8 mouse cellular contexts compared by ENCODE assay signal in the genomic region with DNA sequence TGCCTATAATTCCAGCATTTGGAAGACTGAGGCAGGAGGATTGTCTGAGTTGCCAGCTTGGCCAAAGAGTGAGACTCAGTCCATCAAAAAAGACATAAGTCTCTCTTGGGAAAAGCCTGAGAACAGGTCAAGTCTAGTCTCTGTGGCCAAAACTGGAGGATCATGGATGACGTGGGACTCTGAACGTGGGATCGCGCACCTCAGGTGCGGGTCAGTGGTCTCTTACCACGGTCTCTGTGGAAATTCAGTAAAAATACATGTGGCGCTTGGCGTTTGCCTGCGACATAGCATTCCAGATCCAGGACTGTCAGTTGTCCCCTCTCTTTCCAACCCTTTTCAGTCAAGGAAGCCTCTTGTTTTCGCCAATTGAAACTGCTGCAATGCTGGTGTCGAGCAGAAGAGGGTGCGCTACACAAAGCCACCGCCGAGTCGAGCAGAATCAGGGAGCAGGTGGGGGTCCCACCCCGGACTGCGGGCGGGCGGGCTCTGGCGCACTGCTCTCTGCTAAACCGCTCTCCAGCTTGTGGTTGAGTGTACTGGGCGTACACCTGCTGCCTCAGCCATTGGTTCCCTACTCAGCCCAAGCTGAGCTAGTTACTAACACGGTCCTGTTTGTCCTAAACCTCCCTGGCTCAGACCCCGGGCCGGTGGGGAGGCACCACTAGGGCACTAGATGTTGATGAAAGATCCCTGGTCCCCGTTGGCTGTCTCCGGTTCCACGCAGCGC. TPM values are rescaled to one million over a fixed set of nuclear protein-coding genes. Genes with fewer than 3 reads are reported as not detected.
DNase-seq lines count a peak whose midpoint lies in the region; ATAC-seq and TF ChIP-seq lines count a peak whose summit lies in the region.

No protein-coding gene starts in this region.

- no peak overlapping the region for H3K4me3 ChIP-seq in testis, adult 2 months (ENCODE audit: control insufficient read depth, low read depth, low read length)
- H3K4me3 ChIP-seq in embryonic facial prominence, embryonic 11.5 days (ENCODE audit: low read depth, low read length): peak overlapping the region; percentile 15; the same call in 1 of the 2 replicates
- H3K4me3 ChIP-seq in heart, embryonic 10.5 days: peak overlapping the region; percentile 56
- H3K4me3 ChIP-seq in kidney, embryonic 14.5 days (ENCODE audit: low read length): peak overlapping the region; percentile 2; the same call in 1 of the 2 replicates
- peak overlapping the region; percentile 24 for H3K4me3 ChIP-seq in limb, embryonic 15.5 days
- H3K4me3 ChIP-seq in midbrain, embryonic 14.5 days (replicated peaks; ENCODE audit: low read depth, low read length): peak overlapping the region; percentile 11
- H3K4me3 ChIP-seq in stomach, embryonic 16.5 days (replicated peaks; ENCODE audit: low read length): peak overlapping the region; percentile 22

- no peak for DNase-seq in testis, postnatal 14 days (ENCODE audit: low spot score)
- DNase-seq in embryonic facial prominence, embryonic 11.5 days (ENCODE audit: low spot score): peak; percentile 74
- peak; percentile 82 for DNase-seq in heart, embryonic 10.5 days (ENCODE audit: low spot score)
- DNase-seq in midbrain, embryonic 14.5 days: peak; percentile 85

- 14% methylated on average over 29 of the region's 29 CpGs for WGBS in embryonic facial prominence, embryonic 11.5 days
- 17% methylated on average over 29 of the region's 29 CpGs for WGBS in heart, embryonic 10.5 days
- WGBS in kidney, embryonic 14.5 days: 19% methylated on average over 29 of the region's 29 CpGs
- 25% methylated on average over 29 of the region's 29 CpGs for WGBS in limb, embryonic 15.5 days
- 20% methylated on average over 29 of the region's 29 CpGs for WGBS in midbrain, embryonic 14.5 days
- WGBS in stomach, embryonic 16.5 days: 18% methylated on average over 29 of the region's 29 CpGs

- H3K27me3 ChIP-seq in testis, adult 2 months (ENCODE audit: control insufficient read depth, insufficient read depth, low read length): no peaks in the 10 kb centered on the region
- no peaks in the 10 kb centered on the region for H3K27me3 ChIP-seq in embryonic facial prominence, embryonic 11.5 days (ENCODE audit: control insufficient read depth, insufficient read depth, low read length)
- peaks cover 4% of the 10 kb centered on the region; the same call in 1 of the 2 replicates for H3K27me3 ChIP-seq in heart, embryonic 10.5 days (ENCODE audit: insufficient read depth, poor library complexity, severe bottlenecking)
- 0 out of 2 replicates have a peak, but pooled peaks cover 2% of the 10 kb centered on the region for H3K27me3 ChIP-seq in kidney, embryonic 14.5 days (ENCODE audit: control insufficient read depth, insufficient read depth, low read length)
- H3K27me3 ChIP-seq in limb, embryonic 15.5 days: no peaks in the 10 kb centered on the region
- H3K27me3 ChIP-seq in midbrain, embryonic 14.5 days (ENCODE audit: control insufficient read depth, insufficient read depth, low read length): no peaks in the 10 kb centered on the region
- H3K27me3 ChIP-seq in stomach, embryonic 16.5 days (ENCODE audit: control insufficient read depth, insufficient read depth, low read length): no peaks in the 10 kb centered on the region

- no peaks in the 10 kb centered on the region for H3K36me3 ChIP-seq in testis, adult 2 months (ENCODE audit: control insufficient read depth, insufficient read depth, low read length)
- H3K36me3 ChIP-seq in embryonic facial prominence, embryonic 11.5 days (replicated peaks; ENCODE audit: control insufficient read depth, insufficient read depth, low read depth, low read length): no peaks in the 10 kb centered on the region
- H3K36me3 ChIP-seq in heart, embryonic 10.5 days: no peaks in the 10 kb centered on the region
- H3K36me3 ChIP-seq in kidney, embryonic 14.5 days (ENCODE audit: control insufficient read depth, insufficient read depth, low read length): no peaks in the 10 kb centered on the region
- no peaks in the 10 kb centered on the region for H3K36me3 ChIP-seq in limb, embryonic 15.5 days
- H3K36me3 ChIP-seq in midbrain, embryonic 14.5 days (ENCODE audit: control insufficient read depth, insufficient read depth, low read length): peaks cover 37% of the 10 kb centered on the region
- H3K36me3 ChIP-seq in stomach, embryonic 16.5 days (ENCODE audit: control insufficient read depth, insufficient read depth, low read length): no peaks in the 10 kb centered on the region

- peak; percentile 77 for ATAC-seq in embryonic facial prominence, embryonic 11.5 days (replicated peaks; ENCODE audit: insufficient number of reproducible peaks, low FRiP score, low TSS enrichment, low read depth)
- ATAC-seq in kidney, embryonic 14.5 days (ENCODE audit: low FRiP score, low TSS enrichment): peak; percentile 75
- peak; percentile 62; the same call in 1 of the 2 replicates for ATAC-seq in limb, embryonic 15.5 days (ENCODE audit: insufficient number of reproducible peaks, low FRiP score, low TSS enrichment, low read depth)
- ATAC-seq in midbrain, embryonic 14.5 days (ENCODE audit: low FRiP score, low TSS enrichment): peak; percentile 85
- ATAC-seq in stomach, embryonic 16.5 days (ENCODE audit: insufficient read depth, low FRiP score): peak; percentile 43; the same call in 1 of the 2 replicates

- H3K9ac ChIP-seq in embryonic facial prominence, embryonic 11.5 days (replicated peaks; ENCODE audit: low read length): peak overlapping the region; percentile 44; the same call in 1 of the 2 replicates
- peak overlapping the region; percentile 19; the same call in 1 of the 2 replicates for H3K9ac ChIP-seq in kidney, embryonic 14.5 days (ENCODE audit: low read depth, low read length)
- H3K9ac ChIP-seq in limb, embryonic 15.5 days: no peak overlapping the region
- H3K9ac ChIP-seq in midbrain, embryonic 14.5 days (replicated peaks; ENCODE audit: low read length): peak overlapping the region; percentile 39; the same call in 1 of the 2 replicates
- peak overlapping the region; percentile 13; the same call in 1 of the 2 replicates for H3K9ac ChIP-seq in stomach, embryonic 16.5 days (ENCODE audit: low read length)

- no peaks in the 10 kb centered on the region for H3K9me3 ChIP-seq in embryonic facial prominence, embryonic 11.5 days (replicated peaks; ENCODE audit: control insufficient read depth, low read length)
- H3K9me3 ChIP-seq in heart, embryonic 10.5 days: no peaks in the 10 kb centered on the region
- no peaks in the 10 kb centered on the region for H3K9me3 ChIP-seq in kidney, embryonic 14.5 days (ENCODE audit: control insufficient read depth, low read length)
- H3K9me3 ChIP-seq in limb, embryonic 15.5 days: no peaks in the 10 kb centered on the region
- no peaks in the 10 kb centered on the region for H3K9me3 ChIP-seq in midbrain, embryonic 14.5 days (ENCODE audit: control insufficient read depth, low read length)
- H3K9me3 ChIP-seq in stomach, embryonic 16.5 days (replicated peaks; ENCODE audit: control insufficient read depth, low read length): no peaks in the 10 kb centered on the region

- no peak for TF ChIP-seq POLR2A in testis, adult 2 months (IDR thresholded peaks at IDR 0.05; ENCODE audit: control insufficient read depth, low read depth, low read length)

- peaks cover 4% of the 10 kb centered on the region for H3K4me1 ChIP-seq in testis, adult 2 months (ENCODE audit: control insufficient read depth, insufficient read depth, low read length)
- no peaks in the 10 kb centered on the region for H3K4me1 ChIP-seq in embryonic facial prominence, embryonic 11.5 days (ENCODE audit: control insufficient read depth, insufficient read depth, low read length)
- H3K4me1 ChIP-seq in heart, embryonic 10.5 days: peaks cover 17% of the 10 kb centered on the region
- no peaks in the 10 kb centered on the region for H3K4me1 ChIP-seq in kidney, embryonic 14.5 days (ENCODE audit: control insufficient read depth, insufficient read depth, low read length)
- H3K4me1 ChIP-seq in limb, embryonic 15.5 days: peaks cover 8% of the 10 kb centered on the region
- H3K4me1 ChIP-seq in midbrain, embryonic 14.5 days (ENCODE audit: control insufficient read depth, insufficient read depth, low read length): 0 out of 2 replicates have a peak, but pooled peaks cover 9% of the 10 kb centered on the region
- H3K4me1 ChIP-seq in stomach, embryonic 16.5 days (ENCODE audit: control insufficient read depth, insufficient read depth, low read length): no peaks in the 10 kb centered on the region; the same call in 1 of the 2 replicates

- H3K4me2 ChIP-seq in embryonic facial prominence, embryonic 11.5 days (ENCODE audit: low read depth, low read length): peak overlapping the region; percentile 52
- peak overlapping the region; percentile 44 for H3K4me2 ChIP-seq in kidney, embryonic 14.5 days (replicated peaks; ENCODE audit: low read depth, low read length)
- peak overlapping the region; percentile 52 for H3K4me2 ChIP-seq in limb, embryonic 15.5 days
- peak overlapping the region; percentile 45 for H3K4me2 ChIP-seq in midbrain, embryonic 14.5 days (ENCODE audit: low read length)
- H3K4me2 ChIP-seq in stomach, embryonic 16.5 days (ENCODE audit: low read depth, low read length): peak overlapping the region; percentile 48

- TF ChIP-seq CTCF in testis, adult 2 months (IDR thresholded peaks at IDR 0.05; ENCODE audit: control insufficient read depth, insufficient read depth, insufficient replicate concordance, low read depth, low read length): 0 out of 2 replicates have a peak, but pooled peaks have one; percentile 18

- no peak overlapping the region for H3K27ac ChIP-seq in testis, adult 2 months (ENCODE audit: control insufficient read depth, insufficient read depth, low read depth, low read length)
- H3K27ac ChIP-seq in embryonic facial prominence, embryonic 11.5 days (replicated peaks; ENCODE audit: low read depth, low read length): no peak overlapping the region
- H3K27ac ChIP-seq in heart, embryonic 10.5 days: peak overlapping the region; percentile 73
- H3K27ac ChIP-seq in kidney, embryonic 14.5 days (ENCODE audit: low read depth, low read length): no peak overlapping the region
- H3K27ac ChIP-seq in limb, embryonic 15.5 days: no peak overlapping the region
- H3K27ac ChIP-seq in midbrain, embryonic 14.5 days (replicated peaks; ENCODE audit: low read depth, low read length): peak overlapping the region; percentile 68
- H3K27ac ChIP-seq in stomach, embryonic 16.5 days (ENCODE audit: low read length): no peak overlapping the region

RNA-seq across cellular contexts. Expression of a gene that starts 14.1 kb away (rescaled TPM):
- polyA plus RNA-seq in testis, adult 2 months (2012; rRNA removed): 45.2 and 45.4 TPM in 2 replicates
- polyA plus RNA-seq in embryonic facial prominence, embryonic 11.5 days (2014; fragmentation: Nextera tagmentation; extraction: Ambion mirVana): 7.0 and 10.3 TPM in 2 replicates
- 20.8 and 25.5 TPM in 2 replicates for polyA plus RNA-seq in heart, embryonic 10.5 days (2016; fragmentation: Nextera tagmentation; extraction: Ambion mirVana)
- 17.4 and 22.8 TPM in 2 replicates for polyA plus RNA-seq in kidney, embryonic 14.5 days (2014; fragmentation: Nextera tagmentation; extraction: Ambion mirVana)
- 14.8 and 15.9 TPM in 2 replicates for polyA plus RNA-seq in limb, embryonic 15.5 days (2015; fragmentation: Nextera tagmentation; extraction: Ambion mirVana)
- 3.7 and 6.3 TPM in 2 replicates for polyA plus RNA-seq in midbrain, embryonic 14.5 days (2014; fragmentation: Nextera tagmentation; extraction: Ambion mirVana)
- polyA plus RNA-seq in stomach, embryonic 16.5 days (2015; fragmentation: Nextera tagmentation; extraction: Ambion mirVana): 16.5 and 16.9 TPM in 2 replicates

RNA-seq across cellular contexts. Expression of a gene that starts 28.2 kb away (rescaled TPM):
- polyA plus RNA-seq in testis, adult 2 months (2012; rRNA removed): 332 and 347 TPM in 2 replicates
- polyA plus RNA-seq in embryonic facial prominence, embryonic 11.5 days (2014; fragmentation: Nextera tagmentation; extraction: Ambion mirVana): 75.3 and 83.4 TPM in 2 replicates
- 43.3 and 51.9 TPM in 2 replicates for polyA plus RNA-seq in heart, embryonic 10.5 days (2016; fragmentation: Nextera tagmentation; extraction: Ambion mirVana)
- 81.1 and 99.0 TPM in 2 replicates for polyA plus RNA-seq in kidney, embryonic 14.5 days (2014; fragmentation: Nextera tagmentation; extraction: Ambion mirVana)
- 47.7 and 48.4 TPM in 2 replicates for polyA plus RNA-seq in limb, embryonic 15.5 days (2015; fragmentation: Nextera tagmentation; extraction: Ambion mirVana)
- 122 and 133 TPM in 2 replicates for polyA plus RNA-seq in midbrain, embryonic 14.5 days (2014; fragmentation: Nextera tagmentation; extraction: Ambion mirVana)
- polyA plus RNA-seq in stomach, embryonic 16.5 days (2015; fragmentation: Nextera tagmentation; extraction: Ambion mirVana): 35.1 and 36.1 TPM in 2 replicates

RNA-seq across cellular contexts. Expression of a gene that starts 28.5 kb away (rescaled TPM):
- 0.24 and 0.32 TPM in 2 replicates for polyA plus RNA-seq in testis, adult 2 months (2012; rRNA removed)
- 1.2 and 2.2 TPM in 2 replicates for polyA plus RNA-seq in embryonic facial prominence, embryonic 11.5 days (2014; fragmentation: Nextera tagmentation; extraction: Ambion mirVana)
- 0.12 and 0.48 TPM in 2 replicates for polyA plus RNA-seq in heart, embryonic 10.5 days (2016; fragmentation: Nextera tagmentation; extraction: Ambion mirVana)
- 0.43 and 0.80 TPM in 2 replicates for polyA plus RNA-seq in kidney, embryonic 14.5 days (2014; fragmentation: Nextera tagmentation; extraction: Ambion mirVana)
- polyA plus RNA-seq in limb, embryonic 15.5 days (2015; fragmentation: Nextera tagmentation; extraction: Ambion mirVana): 0.22 and 0.29 TPM in 2 replicates
- 21.8 and 24.7 TPM in 2 replicates for polyA plus RNA-seq in midbrain, embryonic 14.5 days (2014; fragmentation: Nextera tagmentation; extraction: Ambion mirVana)
- polyA plus RNA-seq in stomach, embryonic 16.5 days (2015; fragmentation: Nextera tagmentation; extraction: Ambion mirVana): 0.04 and 0.06 TPM in 2 replicates

RNA-seq across cellular contexts. Expression of a gene that starts 50.0 kb away (rescaled TPM):
- 41.3 and 41.9 TPM in 2 replicates for polyA plus RNA-seq in testis, adult 2 months (2012; rRNA removed)
- polyA plus RNA-seq in embryonic facial prominence, embryonic 11.5 days (2014; fragmentation: Nextera tagmentation; extraction: Ambion mirVana): 9.8 and 11.3 TPM in 2 replicates
- polyA plus RNA-seq in heart, embryonic 10.5 days (2016; fragmentation: Nextera tagmentation; extraction: Ambion mirVana): 19.5 and 21.1 TPM in 2 replicates
- 16.7 and 19.2 TPM in 2 replicates for polyA plus RNA-seq in kidney, embryonic 14.5 days (2014; fragmentation: Nextera tagmentation; extraction: Ambion mirVana)
- 18.0 and 20.8 TPM in 2 replicates for polyA plus RNA-seq in limb, embryonic 15.5 days (2015; fragmentation: Nextera tagmentation; extraction: Ambion mirVana)
- polyA plus RNA-seq in midbrain, embryonic 14.5 days (2014; fragmentation: Nextera tagmentation; extraction: Ambion mirVana): 18.7 and 22.8 TPM in 2 replicates
- polyA plus RNA-seq in stomach, embryonic 16.5 days (2015; fragmentation: Nextera tagmentation; extraction: Ambion mirVana): 16.2 and 17.4 TPM in 2 replicates

RNA-seq across cellular contexts. Expression of a gene that starts 58.3 kb away (rescaled TPM):
- polyA plus RNA-seq in testis, adult 2 months (2012; rRNA removed): 191 and 200 TPM in 2 replicates
- polyA plus RNA-seq in embryonic facial prominence, embryonic 11.5 days (2014; fragmentation: Nextera tagmentation; extraction: Ambion mirVana): 24.0 and 25.1 TPM in 2 replicates
- polyA plus RNA-seq in heart, embryonic 10.5 days (2016; fragmentation: Nextera tagmentation; extraction: Ambion mirVana): 13.0 and 23.1 TPM in 2 replicates
- 10.8 and 13.2 TPM in 2 replicates for polyA plus RNA-seq in kidney, embryonic 14.5 days (2014; fragmentation: Nextera tagmentation; extraction: Ambion mirVana)
- 5.2 and 6.5 TPM in 2 replicates for polyA plus RNA-seq in limb, embryonic 15.5 days (2015; fragmentation: Nextera tagmentation; extraction: Ambion mirVana)
- polyA plus RNA-seq in midbrain, embryonic 14.5 days (2014; fragmentation: Nextera tagmentation; extraction: Ambion mirVana): 102 and 106 TPM in 2 replicates
- 6.5 and 7.5 TPM in 2 replicates for polyA plus RNA-seq in stomach, embryonic 16.5 days (2015; fragmentation: Nextera tagmentation; extraction: Ambion mirVana)

Comparison
In these comparisons a context has a peak if more than half of its experiments do, and no peak if none do; other contexts are left out.
1. H3K27ac ChIP-seq: peak in heart, embryonic 10.5 days (single experiment) and midbrain, embryonic 14.5 days (single experiment); none in testis, adult 2 months (single experiment), embryonic facial prominence, embryonic 11.5 days (single experiment), kidney, embryonic 14.5 days (single experiment), limb, embryonic 15.5 days (single experiment) and stomach, embryonic 16.5 days (single experiment).
2. Peak in every context shown above with its lines, with median percentiles within 50 percentile points of each other: ATAC-seq and H3K4me2 ChIP-seq.